ENCODE assay signal across 8 mouse cellular contexts in genomic region chr5:30647396-30647795, GRCm38 (mm10). TPM values are rescaled to one million over a fixed set of nuclear protein-coding genes. Genes with fewer than 3 reads are reported as not detected.
DNase-seq lines count a peak whose midpoint lies in the region; ATAC-seq and TF ChIP-seq lines count a peak whose summit lies in the region.

No protein-coding gene starts in this region.

- no peak for DNase-seq in kidney, postnatal 0 days (ENCODE audit: low spot score)
- DNase-seq in kidney, postnatal 25 days, result no peak
- peak; percentile 33 for DNase-seq in brain, adult 2 months (ENCODE audit: low read depth, low spot score)
- peak; percentile 28 for DNase-seq in midbrain, postnatal 0 days (ENCODE audit: low spot score)
- no peak for DNase-seq in right cerebral cortex, postnatal 36 days (ENCODE audit: low spot score in 2 of 2)
- no peak for DNase-seq in urinary bladder, postnatal 36 days (ENCODE audit: low spot score in 2 of 2)
- DNase-seq in kidney, adult 18-20 months, result no peak

- H3K4me3 ChIP-seq in kidney, postnatal 0 days (replicated peaks; ENCODE audit: low read depth, low read length), result peak overlapping the region; percentile 86
- H3K4me3 ChIP-seq in hindbrain, embryonic 15.5 days, result peak overlapping the region; percentile 59
- peak overlapping the region; percentile 80 for H3K4me3 ChIP-seq in midbrain, postnatal 0 days (ENCODE audit: low read depth, low read length)

- peak overlapping the region; percentile 94 for H3K4me2 ChIP-seq in kidney, postnatal 0 days (ENCODE audit: low read length)
- peak overlapping the region; percentile 96 for H3K4me2 ChIP-seq in hindbrain, embryonic 15.5 days
- H3K4me2 ChIP-seq in midbrain, postnatal 0 days (ENCODE audit: low read depth, low read length, poor library complexity, severe bottlenecking), result peak overlapping the region; percentile 95

- 11% methylated on average over 9 of the region's 9 CpGs for WGBS in kidney, postnatal 0 days
- WGBS in hindbrain, embryonic 15.5 days, result 9% methylated on average over 9 of the region's 9 CpGs
- WGBS in midbrain, postnatal 0 days, result 8% methylated on average over 9 of the region's 9 CpGs

- no peaks in the 10 kb centered on the region for H3K27me3 ChIP-seq in kidney, postnatal 0 days (ENCODE audit: insufficient read depth, low read length)
- no peaks in the 10 kb centered on the region for H3K27me3 ChIP-seq in hindbrain, embryonic 15.5 days
- H3K27me3 ChIP-seq in midbrain, postnatal 0 days (ENCODE audit: insufficient read depth, low read length), result no peaks in the 10 kb centered on the region

- H3K36me3 ChIP-seq in kidney, postnatal 0 days (ENCODE audit: insufficient read depth, low read length), result no peaks in the 10 kb centered on the region
- no peaks in the 10 kb centered on the region for H3K36me3 ChIP-seq in hindbrain, embryonic 15.5 days
- no peaks in the 10 kb centered on the region for H3K36me3 ChIP-seq in midbrain, postnatal 0 days (ENCODE audit: insufficient read depth, low read length)

- TF ChIP-seq CTCF in kidney, postnatal 0 days (IDR thresholded peaks at IDR 0.05; ENCODE audit: low read depth), result no peak
- TF ChIP-seq CTCF in midbrain, postnatal 0 days (IDR thresholded peaks at IDR 0.05), result no peak

- no peaks in the 10 kb centered on the region for H3K9me3 ChIP-seq in kidney, postnatal 0 days (replicated peaks; ENCODE audit: low read length)
- H3K9me3 ChIP-seq in hindbrain, embryonic 15.5 days, result no peaks in the 10 kb centered on the region
- no peaks in the 10 kb centered on the region for H3K9me3 ChIP-seq in midbrain, postnatal 0 days (ENCODE audit: low read length)

- H3K27ac ChIP-seq in kidney, postnatal 0 days, result peak overlapping the region; percentile 78; the same call in 1 of the 2 replicates
- H3K27ac ChIP-seq in hindbrain, embryonic 15.5 days (replicated peaks), result peak overlapping the region; percentile 73
- peak overlapping the region; percentile 65 for H3K27ac ChIP-seq in midbrain, postnatal 0 days (ENCODE audit: low read depth, low read length)

- peak overlapping the region; percentile 78 for H3K9ac ChIP-seq in kidney, postnatal 0 days (ENCODE audit: low read depth, low read length)
- peak overlapping the region; percentile 73 for H3K9ac ChIP-seq in hindbrain, embryonic 15.5 days
- peak overlapping the region; percentile 69 for H3K9ac ChIP-seq in midbrain, postnatal 0 days (replicated peaks; ENCODE audit: low read length, poor library complexity, severe bottlenecking)

- ATAC-seq in kidney, postnatal 0 days (replicated peaks; ENCODE audit: low FRiP score, low read depth), result no peak
- ATAC-seq in hindbrain, embryonic 15.5 days (ENCODE audit: low FRiP score, low read depth), result no peak
- no peak for ATAC-seq in midbrain, postnatal 0 days (ENCODE audit: low FRiP score)

- H3K4me1 ChIP-seq in kidney, postnatal 0 days (replicated peaks; ENCODE audit: insufficient read depth, low read length), result peaks cover 15% of the 10 kb centered on the region; the same call in 1 of the 2 replicates
- H3K4me1 ChIP-seq in hindbrain, embryonic 15.5 days (replicated peaks), result peaks cover 25% of the 10 kb centered on the region
- peaks cover 4% of the 10 kb centered on the region; the same call in 1 of the 2 replicates for H3K4me1 ChIP-seq in midbrain, postnatal 0 days (ENCODE audit: insufficient read depth, low read length)

RNA-seq across cellular contexts. Expression of gene Slc35f6, which starts 0.3 kb away (rescaled TPM):
- 24.8 and 26.7 TPM in 2 replicates for polyA plus RNA-seq in kidney, postnatal 0 days (2015; fragmentation: Nextera tagmentation; extraction: Ambion mirVana)
- polyA plus RNA-seq in hindbrain, embryonic 15.5 days (2015; fragmentation: Nextera tagmentation; extraction: Ambion mirVana), result 35.1 TPM in 2 replicates
- 62.5 and 65.3 TPM in 2 replicates for total RNA-seq in midbrain, postnatal 0 days (2014; rRNA removed)
- 25.1 and 30.9 TPM in 2 replicates for polyA plus RNA-seq in midbrain, postnatal 0 days (2015; fragmentation: Nextera tagmentation; extraction: Ambion mirVana)

RNA-seq across cellular contexts. Expression of gene Cenpa, which starts 19.2 kb away (rescaled TPM):
- 171 and 175 TPM in 2 replicates for polyA plus RNA-seq in kidney, postnatal 0 days (2015; fragmentation: Nextera tagmentation; extraction: Ambion mirVana)
- polyA plus RNA-seq in hindbrain, embryonic 15.5 days (2015; fragmentation: Nextera tagmentation; extraction: Ambion mirVana), result 52.3 and 66.5 TPM in 2 replicates
- total RNA-seq in midbrain, postnatal 0 days (2014; rRNA removed), result 8.9 and 9.4 TPM in 2 replicates
- 19.6 and 22.6 TPM in 2 replicates for polyA plus RNA-seq in midbrain, postnatal 0 days (2015; fragmentation: Nextera tagmentation; extraction: Ambion mirVana)

RNA-seq across cellular contexts. Expression of gene Kcnk3, which starts 59.4 kb away (rescaled TPM):
- polyA plus RNA-seq in kidney, postnatal 0 days (2015; fragmentation: Nextera tagmentation; extraction: Ambion mirVana), result 1.8 and 2.0 TPM in 2 replicates
- polyA plus RNA-seq in hindbrain, embryonic 15.5 days (2015; fragmentation: Nextera tagmentation; extraction: Ambion mirVana), result 11.7 and 12.8 TPM in 2 replicates
- 18.8 and 21.8 TPM in 2 replicates for total RNA-seq in midbrain, postnatal 0 days (2014; rRNA removed)
- polyA plus RNA-seq in midbrain, postnatal 0 days (2015; fragmentation: Nextera tagmentation; extraction: Ambion mirVana), result 12.2 and 12.3 TPM in 2 replicates

Comparison
In these comparisons a context has a peak if more than half of its experiments do, and no peak if none do; other contexts are left out.
1. DNase-seq: peak in brain, adult 2 months (single experiment) and midbrain, postnatal 0 days (single experiment); none in kidney, postnatal 0 days (single experiment), kidney, postnatal 25 days (0 of 2), right cerebral cortex, postnatal 36 days (0 of 2), urinary bladder, postnatal 36 days (0 of 2) and kidney, adult 18-20 months (single experiment).
2. Peak in every context shown above with its lines, with median percentiles within 50 percentile points of each other: H3K27ac ChIP-seq, H3K4me2 ChIP-seq, H3K4me3 ChIP-seq and H3K9ac ChIP-seq.